Mouse (Mus musculus): Measurements from ENCODE around the gene Eif2b2.
A peak's percentile ranks its signal among the peaks of the same experiment; 100 is the strongest.

Gene Eif2b2

DNA sequence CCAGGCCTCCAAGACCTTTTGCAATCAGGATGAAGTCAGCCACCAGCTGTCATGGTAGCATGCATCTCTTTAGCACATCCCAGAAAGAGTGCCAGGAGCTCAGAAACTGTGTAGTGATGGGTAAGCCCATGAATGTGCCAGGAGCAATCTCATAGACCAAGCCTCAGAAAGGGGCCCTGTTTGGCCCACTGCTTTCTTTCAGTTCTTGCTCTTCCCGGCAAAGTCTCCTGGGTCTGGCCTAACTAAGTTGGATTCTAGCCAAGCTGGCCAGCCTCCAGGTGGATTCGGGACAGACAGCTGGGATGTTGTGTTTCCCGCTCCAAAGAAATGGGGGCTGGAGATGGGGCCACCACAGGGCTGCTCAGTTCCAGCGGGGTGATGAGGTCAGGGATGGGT, 24.7 kb upstream of the Eif2b2 start:
- DNase-seq = no peak

DNA sequence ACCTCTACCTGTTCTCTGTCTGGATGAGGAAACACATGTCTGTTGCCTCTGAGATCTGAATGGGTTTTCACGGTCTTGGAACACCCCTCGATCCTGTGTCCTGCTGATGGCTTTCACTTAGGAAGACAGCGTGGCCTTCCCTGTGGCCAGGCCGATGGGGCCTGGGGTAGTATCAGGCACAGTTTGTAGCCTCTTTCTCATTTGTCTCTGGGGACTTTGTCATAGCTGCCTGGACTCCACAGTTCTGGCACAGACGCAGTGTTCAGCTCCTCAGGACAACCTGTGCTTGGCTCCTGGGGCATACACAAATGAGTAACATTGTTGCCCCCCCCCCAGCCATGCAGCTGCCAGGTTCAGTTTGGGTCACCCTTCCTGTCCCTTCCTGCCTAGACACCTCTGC, 24.2 kb upstream of the Eif2b2 start:
- DNase-seq = no peak

GRCm38 (mm10) chr12:85196191-85196590, 23.1 kb upstream of the Eif2b2 start:
- DNase-seq = no peak

DNA sequence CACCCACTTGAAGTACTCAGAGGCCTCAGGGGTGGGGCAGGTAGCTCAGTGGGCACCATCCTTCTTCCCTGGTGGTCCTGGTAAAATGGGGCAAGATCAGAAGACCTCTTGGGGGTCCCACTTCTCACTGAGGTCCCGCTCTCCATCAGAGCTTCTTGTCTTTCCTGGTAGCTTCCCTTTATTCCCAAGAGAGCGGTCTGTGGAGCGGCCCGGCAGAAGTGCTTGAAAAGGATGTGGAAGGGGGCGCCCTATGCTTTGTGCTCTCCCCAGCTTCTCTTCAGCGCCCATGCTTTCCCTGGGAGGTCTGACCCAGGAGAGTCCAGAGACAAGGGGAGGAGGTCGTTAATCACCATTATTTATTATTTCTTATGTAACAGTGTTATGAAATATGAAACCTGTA, 21.9 kb upstream of the Eif2b2 start:
- no peak for DNase-seq

DNA sequence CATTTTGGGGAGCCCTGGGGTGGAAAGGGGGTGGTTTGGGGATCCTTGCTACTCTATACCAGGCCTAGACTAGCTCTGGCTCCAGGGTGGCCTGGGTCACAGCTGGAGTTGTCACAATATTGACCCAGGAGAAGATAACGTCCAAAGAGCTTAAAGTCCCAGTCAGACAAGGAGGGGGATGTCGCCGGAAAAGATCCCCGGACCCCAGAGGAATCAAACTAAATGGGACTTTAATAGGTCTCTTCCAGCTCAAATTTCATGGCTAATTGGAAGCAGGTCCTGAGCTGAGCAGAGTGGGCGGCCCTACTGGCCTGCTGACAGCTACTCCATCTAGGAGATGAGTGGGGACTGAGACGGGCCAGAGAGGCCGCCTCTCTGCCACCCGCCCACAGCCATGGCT, 21.3 kb upstream of the Eif2b2 start:
- DNase-seq = no peak

GRCm38 (mm10) chr12:85199954-85200353, 19.3 kb upstream of the Eif2b2 start:
- DNase-seq = no peak

- no peak for DNase-seq
These were observed 18.1 kb upstream of the Eif2b2 start for GRCm38 (mm10) chr12:85200929-85201829.

- no peak for DNase-seq
These were observed 17.5 kb upstream of the Eif2b2 start for GRCm38 (mm10) chr12:85201830-85202147.

DNA sequence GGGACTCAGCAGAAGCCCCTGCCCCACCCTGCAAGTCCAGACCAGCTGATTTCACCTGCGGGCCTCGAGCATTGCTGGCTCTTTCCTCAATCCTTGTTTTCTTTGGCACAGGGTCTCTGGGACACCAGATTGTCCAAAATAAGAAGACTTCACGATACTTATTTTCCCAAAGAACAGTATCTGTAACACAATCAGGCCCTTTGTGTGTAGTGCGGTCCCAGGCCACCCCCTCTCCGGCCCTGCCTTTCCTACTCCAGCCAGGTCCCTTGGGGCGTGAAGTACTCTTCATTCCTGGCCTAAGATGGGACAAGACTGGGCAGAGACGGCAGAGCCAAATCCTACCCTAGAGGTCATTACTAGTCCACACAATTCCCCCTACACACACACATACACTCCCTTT, 17.1 kb upstream of the Eif2b2 start:
- no peak for DNase-seq

GRCm38 (mm10) chr12:85203699-85204098, 15.6 kb upstream of the Eif2b2 start:
- DNase-seq = no peak

DNA sequence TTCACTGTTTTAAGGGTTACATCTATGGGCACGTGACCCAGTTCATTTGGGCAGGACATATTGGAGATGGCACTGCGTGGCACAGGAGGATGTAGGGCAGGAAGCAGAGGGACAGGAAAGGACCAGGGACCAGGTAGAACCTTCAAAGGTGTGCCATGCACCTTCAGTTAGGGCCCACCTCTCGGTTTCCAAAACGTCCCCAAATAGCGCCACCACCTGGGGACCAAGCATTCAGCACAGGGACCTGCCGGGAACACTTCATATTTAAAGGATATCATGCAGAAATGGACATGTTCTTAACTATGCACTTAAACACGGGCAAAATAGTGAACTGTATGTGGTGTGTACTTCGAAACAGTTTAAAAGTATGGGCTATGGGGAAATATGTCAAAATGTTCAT, 15.2 kb upstream of the Eif2b2 start:
- DNase-seq = no peak

DNA sequence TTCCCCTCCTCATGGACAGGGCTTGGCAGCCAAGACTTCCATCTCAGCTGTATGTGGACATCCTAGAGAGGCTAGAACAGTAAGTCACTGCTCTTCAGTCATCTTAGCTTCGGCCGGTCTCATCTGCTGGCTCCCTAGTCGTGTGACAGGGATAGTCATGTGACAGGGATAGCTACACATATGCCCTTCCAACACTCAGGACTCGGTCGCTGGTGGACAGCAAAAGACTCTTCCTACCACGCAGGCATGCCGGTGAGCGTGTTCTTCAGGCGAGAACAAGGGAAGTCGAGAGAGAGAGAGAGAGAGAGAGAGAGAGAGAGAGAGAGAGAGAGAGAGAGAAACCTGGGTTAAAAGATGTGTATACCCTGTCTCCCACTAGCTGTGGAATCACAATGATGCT, 13.9 kb upstream of the Eif2b2 start:
- no peak for DNase-seq

GRCm38 (mm10) chr12:85208687-85209199, 10.5 kb upstream of the Eif2b2 start:
- DNase-seq = no peak

DNA sequence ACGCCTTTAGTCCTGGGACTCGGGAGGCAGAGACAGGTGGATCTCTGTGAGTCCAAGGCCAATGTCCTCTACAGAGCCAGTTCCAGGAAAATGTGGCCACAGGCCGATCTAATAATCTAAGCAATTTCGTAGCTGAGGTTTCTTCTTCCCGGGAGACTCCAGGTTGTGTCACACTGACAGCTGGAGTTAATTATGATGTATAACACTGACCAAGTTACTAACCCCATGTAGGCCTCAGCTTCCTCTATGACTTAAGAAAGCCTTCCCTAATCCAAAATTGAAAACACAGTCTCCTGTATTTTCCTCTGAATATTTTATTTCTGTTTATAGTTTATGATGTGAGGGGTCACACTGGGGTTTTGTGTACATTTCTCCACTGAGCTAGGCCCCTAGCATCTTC, 4.2 kb upstream of the Eif2b2 start:
- no peak for DNase-seq

GRCm38 (mm10) chr12:85217733-85218310, 1.5 kb upstream of the Eif2b2 start:
- DNase-seq = no peak

DNA sequence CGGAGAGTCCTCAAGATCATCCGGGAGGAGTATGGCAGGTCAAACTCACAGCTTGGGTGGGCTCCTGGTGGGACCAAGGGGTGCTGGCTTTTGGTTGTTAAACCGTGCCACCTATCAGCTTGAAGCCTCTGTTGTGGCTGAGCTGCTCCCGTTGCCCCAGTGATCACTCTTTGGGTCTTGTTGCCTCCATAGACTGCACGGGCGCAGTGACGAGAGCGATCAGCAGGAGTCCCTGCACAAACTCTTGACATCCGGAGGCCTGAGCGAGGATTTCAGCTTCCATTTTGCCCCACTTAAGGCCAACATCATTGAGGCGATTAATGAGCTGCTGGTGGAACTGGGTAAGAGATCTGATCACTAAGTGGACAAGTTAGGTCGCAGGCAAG, 617 bp downstream of the Eif2b2 start:
- peak; percentile 46 to 57 for DNase-seq

DNA sequence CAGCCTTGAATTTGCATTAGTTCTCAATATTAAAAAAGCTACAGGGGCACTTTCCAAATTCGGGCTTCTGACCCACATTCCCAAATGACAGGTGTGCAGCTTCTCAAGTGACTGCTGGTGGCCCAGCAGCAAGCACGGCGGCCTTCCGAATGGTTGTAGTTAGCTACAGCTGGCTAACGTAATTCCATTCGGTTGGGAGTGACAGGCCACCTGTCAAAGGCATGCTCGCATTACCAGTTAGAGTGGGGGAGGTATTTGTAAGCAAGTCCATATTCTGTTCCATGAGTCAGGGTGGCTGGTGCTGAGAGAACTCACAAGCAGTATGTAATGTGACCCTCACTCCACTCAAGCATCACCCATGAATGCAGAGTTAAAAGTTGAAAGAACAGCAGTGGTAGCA, 7.9 kb downstream of the Eif2b2 start:
- DNase-seq = no peak

GRCm38 (mm10) chr12:85227876-85228599, 8.8 kb downstream of the Eif2b2 start:
- DNase-seq = no peak

- DNase-seq = no peak
These were observed 14.4 kb downstream of the Eif2b2 start for GRCm38 (mm10) chr12:85233376-85234358.

- no peak for DNase-seq
These were observed 18.3 kb downstream of the Eif2b2 start for GRCm38 (mm10) chr12:85237553-85237952.

DNA sequence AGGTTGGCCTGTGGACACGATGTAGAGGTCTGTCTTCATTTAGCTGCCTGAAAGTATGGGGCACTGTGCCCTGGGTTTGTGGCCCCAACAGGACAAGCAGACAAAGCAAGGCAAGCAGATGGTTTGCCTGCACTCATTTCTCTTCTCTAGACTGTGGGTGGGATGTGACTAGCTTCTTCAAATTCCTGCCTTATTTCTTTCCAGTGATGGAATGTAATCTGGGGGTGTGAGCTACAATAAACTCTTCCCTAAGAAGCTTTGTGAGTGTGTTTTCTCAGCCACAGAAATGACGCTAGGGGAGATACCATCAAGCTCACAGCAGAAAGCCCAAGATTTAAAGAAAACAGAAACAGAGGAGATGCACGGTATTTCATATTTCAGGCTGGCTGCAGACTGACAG, 32.8 kb downstream of the Eif2b2 start:
- DNase-seq = no peak

- no peak for DNase-seq
These were observed 36.9 kb downstream of the Eif2b2 start for GRCm38 (mm10) chr12:85256074-85256751.

All from thymus, postnatal 36 days (tissue).